Mouse (Mus musculus): ENCODE measurements around the gene Dpm1. TPM values are rescaled to one million over a fixed set of nuclear protein-coding genes. Genes with fewer than 3 reads are reported as not detected.

The Dpm1 gene
- polyA plus RNA-seq (2014; fragmentation: Illumina TruSeq; extraction: RNeasy Lipid Tissue Mini Kit (QIAGEN cat#74804); ENCODE audit: low read depth, low replicate concordance) = 139 TPM

GRCm38 (mm10) chr2:168230026-168230728 lies at the start of gene Dpm1, which contains the start of the genes Gm20716 and Mocs3:
TSS of gene Dpm1 (minus strand) at chr2:168230591.
TSS of gene Gm20716 (minus strand) at chr2:168230364.
TSS of gene Mocs3 (plus strand) at chr2:168230622.

DNA sequence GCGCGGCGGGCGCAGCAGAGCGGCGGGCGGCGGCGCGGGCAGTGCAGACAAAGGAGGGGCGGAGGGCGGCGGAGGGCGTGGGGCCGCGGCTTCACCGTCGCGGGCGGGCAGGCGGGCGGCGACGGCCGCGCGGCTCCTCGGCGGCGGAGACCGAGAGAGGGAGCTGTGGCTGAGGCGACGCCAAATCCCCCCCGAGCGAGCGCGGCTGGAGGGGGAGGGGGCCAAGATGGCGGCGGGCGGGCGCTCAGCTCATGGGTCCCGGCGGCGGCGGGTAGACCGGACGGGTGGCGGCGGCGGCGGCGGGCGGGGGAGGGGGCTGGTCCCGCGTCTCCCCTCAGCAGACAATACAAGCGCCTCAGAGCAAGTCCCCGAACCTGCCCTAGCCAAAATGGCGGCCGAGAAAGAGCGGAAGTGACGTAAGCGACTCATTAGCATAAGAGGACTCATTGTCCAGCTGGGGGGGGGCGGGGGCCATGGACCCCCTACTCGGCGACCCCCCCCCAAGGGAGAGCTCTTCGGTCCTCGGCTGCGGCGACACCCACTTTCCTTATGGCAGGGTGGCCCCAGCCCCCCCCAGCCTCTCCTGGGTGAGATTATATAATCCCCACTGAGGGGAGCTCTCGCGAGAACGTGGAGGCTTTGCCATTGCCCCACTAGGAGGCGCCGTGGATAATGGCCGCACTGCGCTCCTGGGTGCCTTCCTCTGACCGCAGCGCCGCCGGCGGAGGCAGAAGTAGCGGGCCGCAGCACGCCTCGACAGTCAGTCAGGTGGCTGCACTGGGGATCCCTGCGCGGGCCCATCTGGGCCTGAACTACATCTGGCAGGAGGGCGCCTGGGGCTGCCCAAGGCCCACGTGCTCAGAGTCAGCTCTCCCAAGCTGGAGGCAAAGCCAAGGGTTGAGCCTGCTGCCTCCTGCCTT lies 23.4 kb downstream of the Dpm1 start, which contains the start of gene Adnp:
Adnp (minus strand) TSS at position 388 of the 920 bp plus-strand sequence.

Other genes with a start within 250 kb of the Dpm1 start
- gene Ripor3, start 220.0 kb downstream of the Dpm1 start, polyA plus RNA-seq (2014; fragmentation: Illumina TruSeq; extraction: RNeasy Lipid Tissue Mini Kit (QIAGEN cat#74804); ENCODE audit: low read depth, low replicate concordance) = not detected
- 9.7 TPM for gene Pard6b, start 149.6 kb downstream of the Dpm1 start, polyA plus RNA-seq (2014; fragmentation: Illumina TruSeq; extraction: RNeasy Lipid Tissue Mini Kit (QIAGEN cat#74804); ENCODE audit: low read depth, low replicate concordance)
- 14.8 TPM for gene Adnp, start 23.5 kb downstream of the Dpm1 start, polyA plus RNA-seq (2014; fragmentation: Illumina TruSeq; extraction: RNeasy Lipid Tissue Mini Kit (QIAGEN cat#74804); ENCODE audit: low read depth, low replicate concordance)
- 99.9 TPM for gene Gm20716, start 227 bp downstream of the Dpm1 start, polyA plus RNA-seq (2014; fragmentation: Illumina TruSeq; extraction: RNeasy Lipid Tissue Mini Kit (QIAGEN cat#74804); ENCODE audit: low read depth, low replicate concordance)
- gene Mocs3, start within 50 bp of the Dpm1 start, polyA plus RNA-seq (2014; fragmentation: Illumina TruSeq; extraction: RNeasy Lipid Tissue Mini Kit (QIAGEN cat#74804); ENCODE audit: low read depth, low replicate concordance) = 1.9 TPM
- 0.16 TPM for gene Kcng1, start 51.1 kb upstream of the Dpm1 start, polyA plus RNA-seq (2014; fragmentation: Illumina TruSeq; extraction: RNeasy Lipid Tissue Mini Kit (QIAGEN cat#74804); ENCODE audit: low read depth, low replicate concordance)